Mouse (Mus musculus): ENCODE data around the gene Cfap20.

- TF ChIP-seq MAFK (IDR thresholded peaks at IDR 0.05; ENCODE audit: borderline replicate concordance, low read depth, low read length) = no peak
- no peak for TF ChIP-seq KAT2A (conservative IDR thresholded peaks at IDR 0.05; ENCODE audit: low read depth, low read length)
- no peak for TF ChIP-seq EP300 (IDR thresholded peaks at IDR 0.05; ENCODE audit: low read depth in 1 of 2, low read length in 2 of 2)
- no peak for TF ChIP-seq ZC3H11A (IDR thresholded peaks at IDR 0.05; ENCODE audit: low read depth, low read length)
- TF ChIP-seq CTCF (IDR thresholded peaks at IDR 0.05 in 2 of 3, conservative IDR thresholded peaks at IDR 0.05 in 1 of 3; ENCODE audit: control insufficient read depth in 1 of 3, insufficient read depth in 1 of 3, low read depth in 2 of 3, low read length in 3 of 3, poor library complexity in 1 of 3, severe bottlenecking in 1 of 3) = no peak
- no peak for TF ChIP-seq POLR2A (IDR thresholded peaks at IDR 0.05; ENCODE audit: control insufficient read depth in 1 of 2, insufficient read depth in 1 of 2, low read depth in 1 of 2, low read length in 2 of 2, poor library complexity in 1 of 2)
- no peak for TF ChIP-seq MAZ (IDR thresholded peaks at IDR 0.05; ENCODE audit: low read depth, low read length)
- no peak for TF ChIP-seq TAL1 (IDR thresholded peaks at IDR 0.05; ENCODE audit: low read length)
- no peak for TF ChIP-seq GATA1 (IDR thresholded peaks at IDR 0.05; ENCODE audit: low read depth, low read length)
Measured at GRCm38 (mm10) chr8:95387936-95388335, 46.7 kb downstream of the Cfap20 start.
